Mouse (Mus musculus) midbrain, embryonic 10.5 days (tissue): ENCODE results near the gene Htr6. TPM values are rescaled to one million over a fixed set of nuclear protein-coding genes. Genes with fewer than 3 reads are reported as not detected.

Experiments
- DNase-seq: peaks from one replicate; pipeline ENCODE4 v3.0.0-alpha.2; 2017; ENCODE audit warnings: low spot score
- H3K27ac ChIP-seq: fragments of 300-500 bp; sonication (generic); replicated peaks from 2 replicates; pipeline ENCODE4 v1.5.1; 2016; ENCODE audit warnings: mild to moderate bottlenecking
- H3K27me3 ChIP-seq: fragments of 300-500 bp; sonication (generic); 2 replicates; pipeline ENCODE4 v1.6.1; 2016; ENCODE audit warnings: low read depth, mild to moderate bottlenecking; ENCODE audit not compliant: poor library complexity, severe bottlenecking
- H3K36me3 ChIP-seq: fragments of 300-500 bp; sonication (generic); 2 replicates; pipeline ENCODE4 v1.6.1; 2016; ENCODE audit warnings: mild to moderate bottlenecking, moderate library complexity
- H3K4me1 ChIP-seq: fragments of 300-500 bp; sonication (generic); 2 replicates; pipeline ENCODE4 v1.6.1; 2016
- H3K4me3 ChIP-seq: fragments of 300-500 bp; sonication (generic); 2 replicates; pipeline ENCODE4 v1.5.1; 2016; ENCODE audit warnings: mild to moderate bottlenecking, moderate library complexity
- H3K9me3 ChIP-seq: fragments of 300-500 bp; sonication (generic); replicated peaks from 2 replicates; pipeline ENCODE4 v1.6.1; 2016; ENCODE audit warnings: mild to moderate bottlenecking
- WGBS: fragments of 180-500 bp; shearing (Covaris S2); methylation state at CpG from one replicate; pipeline ENCODE4 v1.1.7; 2016; 5-methylcytosine and 5-hydroxymethylcytosine counted together
- polyA plus RNA-seq: library from polyadenylated mRNA; unstranded; fragments of >200 nt; fragmentation: Nextera tagmentation; extraction: Ambion mirVana; gene quantifications from 2 replicates; pipeline ENCODE4 v1.2.1, GENCODE M21; 2016

Htr6 gene
- polyA plus RNA-seq, 1 experiment from 2014 or later: not detected

GRCm38 (mm10) chr4:139035799-139036198 is 39.6 kb downstream of the Htr6 start:
- WGBS: 93% methylated on average over 3 of the region's 3 CpGs
- H3K27me3 ChIP-seq: peaks cover 14% of the 10 kb centered on the region
- H3K36me3 ChIP-seq: no peaks in the 10 kb centered on the region
- H3K4me3 ChIP-seq: no peak overlapping the region
- no peak for DNase-seq
- H3K4me1 ChIP-seq: peaks cover 28% of the 10 kb centered on the region
- H3K27ac ChIP-seq: no peak overlapping the region
- H3K9me3 ChIP-seq: no peaks in the 10 kb centered on the region

- no peaks in the 10 kb centered on the region for H3K9me3 ChIP-seq
- 92% methylated on average over 3 of the region's 3 CpGs for WGBS
Observed at GRCm38 (mm10) chr4:139034942-139035341, 40.4 kb downstream of the Htr6 start.

GRCm38 (mm10) chr4:139034540-139034939 is 40.8 kb downstream of the Htr6 start:
- no peaks in the 10 kb centered on the region for H3K36me3 ChIP-seq
- no peak overlapping the region for H3K4me3 ChIP-seq
- H3K27ac ChIP-seq: no peak overlapping the region
- 61% methylated on average over 4 of the region's 4 CpGs for WGBS
- no peaks in the 10 kb centered on the region for H3K9me3 ChIP-seq
- peaks cover 18% of the 10 kb centered on the region for H3K4me1 ChIP-seq
- no peak for DNase-seq
- H3K27me3 ChIP-seq: 0 out of 2 replicates have a peak, but pooled peaks cover 4% of the 10 kb centered on the region

More at GRCm38 (mm10) chr4:139034942-139035341, 40.4 kb downstream of the Htr6 start:
- H3K27me3 ChIP-seq: 0 out of 2 replicates have a peak, but pooled peaks cover 6% of the 10 kb centered on the region
- no peak overlapping the region for H3K4me3 ChIP-seq
- H3K4me1 ChIP-seq: peaks cover 19% of the 10 kb centered on the region
- H3K36me3 ChIP-seq: no peaks in the 10 kb centered on the region
- H3K27ac ChIP-seq: no peak overlapping the region
- no peak for DNase-seq

- no peaks in the 10 kb centered on the region for H3K36me3 ChIP-seq
- no peak overlapping the region for H3K4me3 ChIP-seq
- H3K9me3 ChIP-seq: no peaks in the 10 kb centered on the region
- no peak for DNase-seq
- peaks cover 19% of the 10 kb centered on the region for H3K4me1 ChIP-seq
- no peak overlapping the region for H3K27ac ChIP-seq
- H3K27me3 ChIP-seq: no peaks in the 10 kb centered on the region
- WGBS: 89% methylated on average over 8 of the region's 8 CpGs
Observed at GRCm38 (mm10) chr4:139034010-139034367, 41.4 kb downstream of the Htr6 start.

- Histone ChIP-seq H3K9me3 (no peaks in the 10 kb centered on the region), H3K27ac (no peak overlapping the region), H3K36me3 (no peaks in the 10 kb centered on the region), H3K4me3 (no peak overlapping the region), H3K4me1 (peaks cover 17% of the 10 kb centered on the region), H3K27me3 (no peaks in the 10 kb centered on the region)
- 87% methylated on average over 11 of the region's 11 CpGs for WGBS
- DNase-seq: no peak
Observed at GRCm38 (mm10) chr4:139033263-139034009, 41.9 kb downstream of the Htr6 start.

GRCm38 (mm10) chr4:139032521-139032920 is 42.8 kb downstream of the Htr6 start:
- DNase-seq: no peak
- Histone ChIP-seq H3K9me3 (no peaks in the 10 kb centered on the region), H3K27ac (no peak overlapping the region), H3K4me3 (no peak overlapping the region), H3K4me1 (peaks cover 8% of the 10 kb centered on the region; the same call in 1 of the 2 replicates), H3K36me3 (no peaks in the 10 kb centered on the region), H3K27me3 (no peaks in the 10 kb centered on the region)
- WGBS: 91% methylated on average over 12 of the region's 12 CpGs

- no peaks in the 10 kb centered on the region for H3K9me3 ChIP-seq
- WGBS: 68% methylated on average over 6 of the region's 6 CpGs
Observed at GRCm38 (mm10) chr4:139030675-139031074, 44.7 kb downstream of the Htr6 start.

GRCm38 (mm10) chr4:139024379-139024778 is 51.0 kb downstream of the Htr6 start:
- H3K27me3 ChIP-seq: no peaks in the 10 kb centered on the region
- H3K4me3 ChIP-seq: no peak overlapping the region
- H3K4me1 ChIP-seq: peaks cover 17% of the 10 kb centered on the region
- WGBS: 15% methylated on average over 2 of the region's 2 CpGs
- 0 out of 2 replicates have a peak overlapping the region, but pooled peaks have one; percentile 4 for H3K27ac ChIP-seq
- H3K36me3 ChIP-seq: no peaks in the 10 kb centered on the region
- DNase-seq: no peak
- H3K9me3 ChIP-seq: no peaks in the 10 kb centered on the region

More at GRCm38 (mm10) chr4:139030675-139031074, 44.7 kb downstream of the Htr6 start:
- Histone ChIP-seq H3K4me3 (no peak overlapping the region), H3K27me3 (no peaks in the 10 kb centered on the region), H3K4me1 (0 out of 2 replicates have a peak, but pooled peaks cover 6% of the 10 kb centered on the region), H3K27ac (no peak overlapping the region), H3K36me3 (no peaks in the 10 kb centered on the region)
- no peak for DNase-seq

GRCm38 (mm10) chr4:139020385-139020784 is 55.0 kb downstream of the Htr6 start:
- no peaks in the 10 kb centered on the region for H3K27me3 ChIP-seq

GRCm38 (mm10) chr4:139019413-139019812 is 56.0 kb downstream of the Htr6 start:
- WGBS: 70% methylated on average over 13 of the region's 13 CpGs
- peaks cover 12% of the 10 kb centered on the region for H3K4me1 ChIP-seq
- no peaks in the 10 kb centered on the region for H3K36me3 ChIP-seq
- H3K9me3 ChIP-seq: peaks cover 4% of the 10 kb centered on the region; the same call in 1 of the 2 replicates
- H3K27ac ChIP-seq: 0 out of 2 replicates have a peak overlapping the region, but pooled peaks have one; percentile 13
- H3K4me3 ChIP-seq: no peak overlapping the region
- H3K27me3 ChIP-seq: no peaks in the 10 kb centered on the region
- no peak for DNase-seq

More at GRCm38 (mm10) chr4:139020385-139020784, 55.0 kb downstream of the Htr6 start:
- H3K36me3 ChIP-seq: no peaks in the 10 kb centered on the region
- no peaks in the 10 kb centered on the region for H3K9me3 ChIP-seq
- no peak overlapping the region for H3K27ac ChIP-seq
- no peak for DNase-seq
- WGBS: 92% methylated on average over 3 of the region's 3 CpGs
- H3K4me3 ChIP-seq: no peak overlapping the region
- peaks cover 16% of the 10 kb centered on the region for H3K4me1 ChIP-seq

GRCm38 (mm10) chr4:139018976-139019375 is 56.4 kb downstream of the Htr6 start:
- Histone ChIP-seq H3K27me3 (no peaks in the 10 kb centered on the region), H3K27ac (no peak overlapping the region), H3K4me1 (peaks cover 7% of the 10 kb centered on the region; the same call in 1 of the 2 replicates), H3K4me3 (no peak overlapping the region), H3K9me3 (peaks cover 4% of the 10 kb centered on the region; the same call in 1 of the 2 replicates), H3K36me3 (no peaks in the 10 kb centered on the region)
- no peak for DNase-seq
- WGBS: 78% methylated on average over 4 of the region's 4 CpGs

- Histone ChIP-seq H3K9me3 (peaks cover 4% of the 10 kb centered on the region; the same call in 1 of the 2 replicates), H3K4me3 (no peak overlapping the region), H3K27ac (no peak overlapping the region), H3K4me1 (0 out of 2 replicates have a peak, but pooled peaks cover 6% of the 10 kb centered on the region), H3K27me3 (no peaks in the 10 kb centered on the region), H3K36me3 (no peaks in the 10 kb centered on the region)
- WGBS: 90% methylated on average over 14 of the region's 14 CpGs
- DNase-seq: no peak
Observed at GRCm38 (mm10) chr4:139018388-139018787, 57.0 kb downstream of the Htr6 start.

- DNase-seq: no peak
- 76% methylated on average over 6 of the region's 6 CpGs for WGBS
Observed at GRCm38 (mm10) chr4:139014793-139015192, 60.6 kb downstream of the Htr6 start.

More at GRCm38 (mm10) chr4:139014793-139015192, 60.6 kb downstream of the Htr6 start:
- no peak overlapping the region for H3K4me3 ChIP-seq
- no peaks in the 10 kb centered on the region for H3K36me3 ChIP-seq
- H3K4me1 ChIP-seq: 0 out of 2 replicates have a peak, but pooled peaks cover 5% of the 10 kb centered on the region
- no peak overlapping the region for H3K27ac ChIP-seq
- no peaks in the 10 kb centered on the region for H3K27me3 ChIP-seq
- H3K9me3 ChIP-seq: peaks cover 4% of the 10 kb centered on the region; the same call in 1 of the 2 replicates
